1 mouse cellular context compared by ENCODE assay signal in genomic region chr17:71215241-71215839, GRCm38 (mm10).
TF ChIP-seq lines count a peak whose summit lies in the region.

No protein-coding gene starts in this region.

TF ChIP-seq in CH12.LX, 34 proteins besides CTCF, POLR2A, EP300 and RAD21 (continued from another document):
- peak; percentile 78 for TF ChIP-seq IRF4 (IDR thresholded peaks at IDR 0.05; ENCODE audit: low read depth, low read length)
- peak; percentile 85 for TF ChIP-seq ETS1 (conservative IDR thresholded peaks at IDR 0.05; ENCODE audit: low read depth, low read length)
- 0 out of 2 replicates have a peak, but pooled peaks have one; percentile 34 for TF ChIP-seq ELF1 (IDR thresholded peaks at IDR 0.05; ENCODE audit: low read depth, low read length)
- TF ChIP-seq JUN (IDR thresholded peaks at IDR 0.05; ENCODE audit: insufficient read depth, low read depth, low read length): peak; percentile 41; the same call in 1 of the 2 replicates
- TF ChIP-seq USF2 (conservative IDR thresholded peaks at IDR 0.05; ENCODE audit: low read depth, low read length): no peak
- peak; percentile 79 for TF ChIP-seq JUND (conservative IDR thresholded peaks at IDR 0.05; ENCODE audit: low read depth, low read length)
- TF ChIP-seq CHD1 (IDR thresholded peaks at IDR 0.05; ENCODE audit: low read depth, low read length): no peak; the same call in 1 of the 2 replicates
- no peak for TF ChIP-seq POLR2AphosphoS2 (IDR thresholded peaks at IDR 0.05; ENCODE audit: low read depth, low read length)
